In genomic region chr16:20535296-20536080, GRCm38 (mm10) we compare ENCODE assay signal across 8 mouse cellular contexts. TPM values are rescaled to one million over a fixed set of nuclear protein-coding genes. Genes with fewer than 3 reads are reported as not detected.
A peak's percentile ranks its signal among the peaks of the same experiment; 100 is the strongest.
DNase-seq lines count a peak whose midpoint lies in the region; ATAC-seq lines count a peak whose summit lies in the region.

Ap2m1 (plus strand) TSS chr16:20535478.

- H3K36me3 ChIP-seq in heart, embryonic 14.5 days (ENCODE audit: control insufficient read depth, insufficient read depth, low read length): peaks cover 60% of the 10 kb centered on the region
- peaks cover 49% of the 10 kb centered on the region for H3K36me3 ChIP-seq in liver, embryonic 13.5 days
- H3K36me3 ChIP-seq in stomach, embryonic 16.5 days (ENCODE audit: control insufficient read depth, insufficient read depth, low read length): peaks cover 21% of the 10 kb centered on the region

- DNase-seq in c-Kit-negative CD71-positive TER-119-positive erythroid progenitor cells, embryonic 14.5 days (ENCODE audit: low read depth, low spot score): peak; percentile 96
- peak; percentile 98 for DNase-seq in fibroblast of lung, adult 2 months (ENCODE audit: low read depth)
- peak; percentile 97 for DNase-seq in kidney, postnatal 14 days
- DNase-seq in liver, embryonic 13.5 days: peak; percentile 92
- peak; percentile 93 for DNase-seq in neural tube, embryonic 10.5 days (ENCODE audit: extremely low spot score, low spot score)

- peak within 1 kb of the TSS; percentile 69 for H3K4me2 ChIP-seq in heart, embryonic 14.5 days (ENCODE audit: low read length)
- peak within 1 kb of the TSS; percentile 88 for H3K4me2 ChIP-seq in liver, embryonic 13.5 days
- H3K4me2 ChIP-seq in stomach, embryonic 16.5 days (ENCODE audit: low read depth, low read length): peak within 1 kb of the TSS; percentile 93

- H3K4me3 ChIP-seq in heart, embryonic 14.5 days (ENCODE audit: control insufficient read depth in 1 of 2, insufficient read depth in 1 of 2, low read depth in 1 of 2, low read length in 2 of 2): peak within 1 kb of the TSS; percentile 84 to 85
- H3K4me3 ChIP-seq in liver, embryonic 13.5 days (replicated peaks): peak within 1 kb of the TSS; percentile 80
- H3K4me3 ChIP-seq in stomach, embryonic 16.5 days (replicated peaks; ENCODE audit: low read length): peak within 1 kb of the TSS; percentile 74

- peak within 1 kb of the TSS; percentile 83 to 88 for H3K27ac ChIP-seq in heart, embryonic 14.5 days (replicated peaks in 1 of 2; ENCODE audit: control insufficient read depth in 1 of 2, insufficient read depth in 1 of 2, low read depth in 2 of 2, low read length in 2 of 2)
- H3K27ac ChIP-seq in liver, embryonic 13.5 days: peak within 1 kb of the TSS; percentile 94
- H3K27ac ChIP-seq in stomach, embryonic 16.5 days (ENCODE audit: low read length): peak within 1 kb of the TSS; percentile 96

- no peaks in the 10 kb centered on the region for H3K27me3 ChIP-seq in heart, embryonic 14.5 days (ENCODE audit: control insufficient read depth, insufficient read depth, low read length)
- no peaks in the 10 kb centered on the region for H3K27me3 ChIP-seq in liver, embryonic 13.5 days
- no peaks in the 10 kb centered on the region for H3K27me3 ChIP-seq in stomach, embryonic 16.5 days (ENCODE audit: control insufficient read depth, insufficient read depth, low read length)

- H3K9me3 ChIP-seq in heart, embryonic 14.5 days (ENCODE audit: control insufficient read depth, low read length): no peaks in the 10 kb centered on the region
- no peaks in the 10 kb centered on the region for H3K9me3 ChIP-seq in liver, embryonic 13.5 days (replicated peaks)
- no peaks in the 10 kb centered on the region for H3K9me3 ChIP-seq in stomach, embryonic 16.5 days (replicated peaks; ENCODE audit: control insufficient read depth, low read length)

- WGBS in heart, embryonic 14.5 days: under 1% methylated on average over 51 of the region's 52 CpGs
- 0% methylated on average over 46 of the region's 52 CpGs for WGBS in liver, embryonic 13.5 days (ENCODE audit: insufficient replicate concordance)
- under 1% methylated on average over 52 of the region's 52 CpGs for WGBS in stomach, embryonic 16.5 days

- ATAC-seq in CD4-positive, CD25-positive, alpha-beta regulatory T cell, adult 4 months: peak; percentile 99
- peak; percentile 97 for ATAC-seq in heart, embryonic 14.5 days (ENCODE audit: insufficient number of reproducible peaks, insufficient read depth, low FRiP score, low read depth)
- peak; percentile 94 for ATAC-seq in liver, embryonic 13.5 days (ENCODE audit: low read depth)
- peak; percentile 97 for ATAC-seq in stomach, embryonic 16.5 days (ENCODE audit: insufficient read depth, low FRiP score)

- peaks cover 10 to 26% of the 10 kb centered on the region in 2 experiments for H3K4me1 ChIP-seq in heart, embryonic 14.5 days (ENCODE audit: control insufficient read depth in 2 of 2, insufficient read depth in 2 of 2, low read length in 2 of 2)
- H3K4me1 ChIP-seq in liver, embryonic 13.5 days (replicated peaks): peaks cover 46% of the 10 kb centered on the region
- peaks cover 23% of the 10 kb centered on the region for H3K4me1 ChIP-seq in stomach, embryonic 16.5 days (ENCODE audit: control insufficient read depth, insufficient read depth, low read length)

- H3K9ac ChIP-seq in heart, embryonic 14.5 days (ENCODE audit: low read length): peak within 1 kb of the TSS; percentile 97
- H3K9ac ChIP-seq in liver, embryonic 13.5 days: peak within 1 kb of the TSS; percentile 91
- peak within 1 kb of the TSS; percentile 94 for H3K9ac ChIP-seq in stomach, embryonic 16.5 days (ENCODE audit: low read length)

RNA-seq across cellular contexts. Expression of gene Ap2m1, which starts in this region (rescaled TPM):
- polyA plus RNA-seq in CD4-positive, CD25-positive, alpha-beta regulatory T cell, adult 4 months (2017; shearing (Covaris generic)): 100 to 1,000 TPM; 452 to 618 TPM
- 451 and 502 TPM in 2 replicates for polyA plus RNA-seq in heart, embryonic 14.5 days (2014; fragmentation: Nextera tagmentation; extraction: Ambion mirVana)
- polyA plus RNA-seq in liver, embryonic 13.5 days (2015; fragmentation: Nextera tagmentation; extraction: Ambion mirVana): 413 and 466 TPM in 2 replicates
- 565 and 588 TPM in 2 replicates for polyA plus RNA-seq in stomach, embryonic 16.5 days (2015; fragmentation: Nextera tagmentation; extraction: Ambion mirVana)

Comparison
In these comparisons a context has a peak if more than half of its experiments do, and no peak if none do; other contexts are left out.
1. Peak in every context shown above with its lines: DNase-seq, ATAC-seq, H3K4me3 ChIP-seq and H3K27ac ChIP-seq.